Mouse (Mus musculus): ENCODE data around the gene Mvk. TPM values are rescaled to one million over a fixed set of nuclear protein-coding genes. Genes with fewer than 3 reads are reported as not detected.

Gene Mvk
- polyA plus RNA-seq, 1 experiment = 20.8 TPM

GRCm38 (mm10) chr5:114494761-114495160 lies 50.7 kb downstream of the Mvk start:
- no peaks in the 10 kb centered on the region for H3K36me3 ChIP-seq (ENCODE audit: control insufficient read depth, insufficient read depth, low read length)
- WGBS = 52% methylated on average over 1 of the region's 1 CpGs
- no peak for TF ChIP-seq POLR2A (IDR thresholded peaks at IDR 0.05; ENCODE audit: control insufficient read depth, extremely low read depth, insufficient read depth, low read length, poor library complexity)
- H3K4me1 ChIP-seq (replicated peaks; ENCODE audit: control insufficient read depth, insufficient read depth, low read length) = no peaks in the 10 kb centered on the region
- no peak for DNase-seq
- no peak overlapping the region for H3K4me3 ChIP-seq (ENCODE audit: control insufficient read depth, insufficient read depth, low read length)
- no peaks in the 10 kb centered on the region for H3K27me3 ChIP-seq (ENCODE audit: control insufficient read depth, insufficient read depth, low read length)
- H3K27ac ChIP-seq (ENCODE audit: control insufficient read depth, insufficient read depth, low read length) = no peak overlapping the region

GRCm38 (mm10) chr5:114501252-114501651 lies 57.2 kb downstream of the Mvk start:
- H3K27me3 ChIP-seq (ENCODE audit: control insufficient read depth, insufficient read depth, low read length) = no peaks in the 10 kb centered on the region
- DNase-seq = no peak
- no peak for TF ChIP-seq POLR2A (IDR thresholded peaks at IDR 0.05; ENCODE audit: control insufficient read depth, extremely low read depth, insufficient read depth, low read length, poor library complexity)
- TF ChIP-seq CTCF (IDR thresholded peaks at IDR 0.05; ENCODE audit: borderline replicate concordance, control insufficient read depth, extremely low read depth, insufficient read depth, low read length, poor library complexity) = no peak
- 92% methylated on average over 9 of the region's 9 CpGs for WGBS
- no peak overlapping the region for H3K4me3 ChIP-seq (ENCODE audit: control insufficient read depth, insufficient read depth, low read length)
- H3K27ac ChIP-seq (ENCODE audit: control insufficient read depth, insufficient read depth, low read length) = no peak overlapping the region
- H3K4me1 ChIP-seq (replicated peaks; ENCODE audit: control insufficient read depth, insufficient read depth, low read length) = peaks cover 28% of the 10 kb centered on the region
- H3K36me3 ChIP-seq (ENCODE audit: control insufficient read depth, insufficient read depth, low read length) = no peaks in the 10 kb centered on the region

- peak overlapping the region; percentile 97 for H3K27ac ChIP-seq (ENCODE audit: control insufficient read depth, insufficient read depth, low read length)
- TF ChIP-seq POLR2A (IDR thresholded peaks at IDR 0.05; ENCODE audit: control insufficient read depth, extremely low read depth, insufficient read depth, low read length, poor library complexity) = no peak; the same call in 1 of the 2 replicates
- 0 out of 2 replicates have a peak, but pooled peaks have one; percentile 12 for TF ChIP-seq CTCF (IDR thresholded peaks at IDR 0.05; ENCODE audit: borderline replicate concordance, control insufficient read depth, extremely low read depth, insufficient read depth, low read length, poor library complexity)
- DNase-seq = peak; percentile 22
- 15% methylated on average over 6 of the region's 6 CpGs for WGBS
- no peaks in the 10 kb centered on the region for H3K36me3 ChIP-seq (ENCODE audit: control insufficient read depth, insufficient read depth, low read length)
- H3K27me3 ChIP-seq (ENCODE audit: control insufficient read depth, insufficient read depth, low read length) = no peaks in the 10 kb centered on the region
- H3K4me3 ChIP-seq (ENCODE audit: control insufficient read depth, insufficient read depth, low read length) = no peak overlapping the region
- H3K4me1 ChIP-seq (replicated peaks; ENCODE audit: control insufficient read depth, insufficient read depth, low read length) = peaks cover 48% of the 10 kb centered on the region
These were observed 60.8 kb downstream of the Mvk start for GRCm38 (mm10) chr5:114504826-114505225.

GRCm38 (mm10) chr5:114505260-114506085 lies 61.4 kb downstream of the Mvk start:
- H3K27ac ChIP-seq (ENCODE audit: control insufficient read depth, insufficient read depth, low read length) = peak overlapping the region; percentile 97
- DNase-seq = peak; percentile 62
- TF ChIP-seq CTCF (IDR thresholded peaks at IDR 0.05; ENCODE audit: borderline replicate concordance, control insufficient read depth, extremely low read depth, insufficient read depth, low read length, poor library complexity) = no peak
- H3K4me1 ChIP-seq (replicated peaks; ENCODE audit: control insufficient read depth, insufficient read depth, low read length) = peaks cover 48% of the 10 kb centered on the region
- H3K36me3 ChIP-seq (ENCODE audit: control insufficient read depth, insufficient read depth, low read length) = no peaks in the 10 kb centered on the region
- 5% methylated on average over 14 of the region's 14 CpGs for WGBS
- no peaks in the 10 kb centered on the region for H3K27me3 ChIP-seq (ENCODE audit: control insufficient read depth, insufficient read depth, low read length)
- no peak overlapping the region for H3K4me3 ChIP-seq (ENCODE audit: control insufficient read depth, insufficient read depth, low read length)

- no peak overlapping the region for H3K27ac ChIP-seq (ENCODE audit: control insufficient read depth, insufficient read depth, low read length)
- H3K27me3 ChIP-seq (ENCODE audit: control insufficient read depth, insufficient read depth, low read length) = no peaks in the 10 kb centered on the region
- H3K4me1 ChIP-seq (replicated peaks; ENCODE audit: control insufficient read depth, insufficient read depth, low read length) = peaks cover 48% of the 10 kb centered on the region
- TF ChIP-seq CTCF (IDR thresholded peaks at IDR 0.05; ENCODE audit: borderline replicate concordance, control insufficient read depth, extremely low read depth, insufficient read depth, low read length, poor library complexity) (no peak), POLR2A (IDR thresholded peaks at IDR 0.05; ENCODE audit: control insufficient read depth, extremely low read depth, insufficient read depth, low read length, poor library complexity) (no peak)
- no peaks in the 10 kb centered on the region for H3K36me3 ChIP-seq (ENCODE audit: control insufficient read depth, insufficient read depth, low read length)
- WGBS = 92% methylated on average over 12 of the region's 12 CpGs
- no peak overlapping the region for H3K4me3 ChIP-seq (ENCODE audit: control insufficient read depth, insufficient read depth, low read length)
- DNase-seq = no peak
These were observed 63.3 kb downstream of the Mvk start for GRCm38 (mm10) chr5:114507394-114507793.

- no peaks in the 10 kb centered on the region for H3K36me3 ChIP-seq (ENCODE audit: control insufficient read depth, insufficient read depth, low read length)
- H3K27me3 ChIP-seq (ENCODE audit: control insufficient read depth, insufficient read depth, low read length) = no peaks in the 10 kb centered on the region
- WGBS = 25% methylated on average over 4 of the region's 4 CpGs
- TF ChIP-seq POLR2A (IDR thresholded peaks at IDR 0.05; ENCODE audit: control insufficient read depth, extremely low read depth, insufficient read depth, low read length, poor library complexity) (no peak), CTCF (IDR thresholded peaks at IDR 0.05; ENCODE audit: borderline replicate concordance, control insufficient read depth, extremely low read depth, insufficient read depth, low read length, poor library complexity) (no peak)
- no peak overlapping the region for H3K27ac ChIP-seq (ENCODE audit: control insufficient read depth, insufficient read depth, low read length)
- H3K4me1 ChIP-seq (replicated peaks; ENCODE audit: control insufficient read depth, insufficient read depth, low read length) = peaks cover 50% of the 10 kb centered on the region
- no peak overlapping the region for H3K4me3 ChIP-seq (ENCODE audit: control insufficient read depth, insufficient read depth, low read length)
- no peak for DNase-seq
These were observed 63.9 kb downstream of the Mvk start for GRCm38 (mm10) chr5:114507964-114508363.

GRCm38 (mm10) chr5:114509461-114509860 lies 65.4 kb downstream of the Mvk start:
- H3K36me3 ChIP-seq (ENCODE audit: control insufficient read depth, insufficient read depth, low read length) = no peaks in the 10 kb centered on the region
- no peak overlapping the region for H3K4me3 ChIP-seq (ENCODE audit: control insufficient read depth, insufficient read depth, low read length)
- 91% methylated on average over 7 of the region's 7 CpGs for WGBS
- no peak overlapping the region for H3K27ac ChIP-seq (ENCODE audit: control insufficient read depth, insufficient read depth, low read length)
- peaks cover 40% of the 10 kb centered on the region for H3K4me1 ChIP-seq (replicated peaks; ENCODE audit: control insufficient read depth, insufficient read depth, low read length)
- no peak for TF ChIP-seq POLR2A (IDR thresholded peaks at IDR 0.05; ENCODE audit: control insufficient read depth, extremely low read depth, insufficient read depth, low read length, poor library complexity)
- no peak for TF ChIP-seq CTCF (IDR thresholded peaks at IDR 0.05; ENCODE audit: borderline replicate concordance, control insufficient read depth, extremely low read depth, insufficient read depth, low read length, poor library complexity)
- no peaks in the 10 kb centered on the region for H3K27me3 ChIP-seq (ENCODE audit: control insufficient read depth, insufficient read depth, low read length)
- no peak for DNase-seq

Data from thymus, adult 2 months (tissue).